Mouse (Mus musculus) brain, adult 2 months (tissue): ENCODE measurements at regions not wholly inside any gene's neighbourhood (a gene's known extent, or its start where the extent isn't known, plus 50 kb on each side); places are given as distances from the start of the nearest gene placed in this dataset.

Source experiments
- DNase-seq: peaks from one replicate; pipeline ENCODE4 v3.0.0; 2011; ENCODE audit warnings: low read depth, low spot score

GRCm38 (mm10) chr5:114512756-114513155, 55.1 kb upstream of the Fam222a start:
- peak; percentile 48 for DNase-seq

DNA sequence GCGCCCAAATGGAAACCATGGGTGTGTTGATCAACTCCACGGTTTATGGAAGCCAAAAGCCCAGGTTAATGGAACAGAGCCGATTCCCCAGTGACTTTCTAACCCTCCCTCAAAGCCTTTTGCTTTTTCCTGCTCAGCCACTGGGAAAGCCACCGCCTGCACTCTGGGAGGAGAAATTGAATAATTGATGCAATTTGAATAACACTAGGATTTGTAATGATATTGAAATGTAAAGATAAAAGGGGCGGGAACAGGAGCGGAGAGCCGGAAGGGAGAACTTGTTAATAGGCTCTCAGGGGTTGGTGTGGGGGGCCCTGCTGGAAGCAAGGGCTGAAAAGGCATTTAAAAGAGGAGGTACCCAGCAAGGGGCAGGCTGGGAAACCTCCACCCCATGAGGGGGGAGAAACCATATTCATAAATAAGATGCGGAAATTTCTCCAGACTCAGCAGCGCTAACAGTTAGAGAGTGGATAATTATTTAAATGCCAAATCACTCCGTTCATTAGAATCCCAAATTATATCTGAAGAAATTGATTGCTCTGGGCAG, 53.8 kb upstream of the Fam222a start:
- DNase-seq = no peak

GRCm38 (mm10) chr5:114517010-114517409, 50.8 kb upstream of the Fam222a start:
- no peak for DNase-seq

DNA sequence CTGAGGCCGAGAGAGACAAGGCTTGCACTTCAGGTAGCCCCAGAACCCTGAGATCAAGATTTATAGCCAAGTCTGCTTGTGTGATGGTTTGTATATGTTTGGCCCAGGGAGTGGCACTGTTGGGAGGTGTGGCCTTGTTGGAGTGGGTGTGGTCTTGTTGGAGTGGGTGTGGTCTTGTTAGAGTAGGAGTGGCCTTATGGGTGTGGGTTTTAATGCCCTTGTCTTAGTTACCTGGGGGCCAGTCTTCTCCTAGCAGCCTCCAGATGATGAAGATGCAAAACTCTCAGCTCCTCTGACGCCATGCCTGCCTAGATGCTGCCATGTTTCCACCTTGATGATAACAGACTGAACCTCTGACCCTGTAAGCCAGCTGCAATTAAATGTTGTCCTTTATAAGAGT, 49.8 kb upstream of the Fam222a start:
- no peak for DNase-seq
